Mouse (Mus musculus) neural tube, embryonic 10.5 days (tissue): ENCODE data around the gene Grid2ip.
A peak's percentile ranks its signal among the peaks of the same experiment; 100 is the strongest.

Experiments used
- DNase-seq: peaks from one replicate; pipeline ENCODE4 v3.0.0-alpha.2; 2017; ENCODE audit warnings: low spot score; ENCODE audit errors: extremely low spot score

The Grid2ip gene

DNA sequence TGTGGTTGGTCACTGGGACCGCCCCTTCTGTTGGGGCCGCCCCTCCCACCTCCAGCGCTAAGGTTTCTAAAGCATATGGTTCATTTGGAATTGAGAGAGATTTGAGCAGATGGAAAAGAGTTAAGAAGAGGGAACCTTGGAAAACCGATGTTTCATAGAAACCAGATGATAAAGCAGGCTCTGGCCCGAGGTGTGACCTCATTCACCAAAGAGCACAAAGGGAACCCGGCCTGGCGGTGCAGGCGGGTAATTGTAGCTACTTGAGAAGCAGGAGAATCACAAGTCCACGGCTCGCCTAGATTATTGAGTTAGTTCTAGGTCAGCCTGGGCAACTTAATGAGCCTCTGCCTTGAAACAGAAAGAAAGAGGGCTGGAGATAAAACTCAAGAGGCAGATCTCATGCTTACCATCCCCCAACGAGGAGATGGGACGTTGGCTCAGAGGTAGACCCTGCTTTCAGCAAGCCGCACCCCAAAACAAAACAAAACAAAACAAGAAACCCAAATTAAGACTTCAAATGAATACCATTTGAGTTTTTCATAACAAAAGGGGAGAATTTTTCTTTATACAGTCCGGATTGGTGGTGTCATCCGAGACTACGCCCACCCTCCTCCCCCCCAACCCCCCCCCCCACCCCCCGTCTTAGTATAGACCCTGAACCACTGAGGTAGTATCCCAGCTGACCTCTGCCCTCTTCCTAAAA is at the start of gene Grid2ip:
Gene Grid2ip (plus strand): TSS at position 653 of the 703 bp plus-strand sequence.
- DNase-seq, result no peak

DNA sequence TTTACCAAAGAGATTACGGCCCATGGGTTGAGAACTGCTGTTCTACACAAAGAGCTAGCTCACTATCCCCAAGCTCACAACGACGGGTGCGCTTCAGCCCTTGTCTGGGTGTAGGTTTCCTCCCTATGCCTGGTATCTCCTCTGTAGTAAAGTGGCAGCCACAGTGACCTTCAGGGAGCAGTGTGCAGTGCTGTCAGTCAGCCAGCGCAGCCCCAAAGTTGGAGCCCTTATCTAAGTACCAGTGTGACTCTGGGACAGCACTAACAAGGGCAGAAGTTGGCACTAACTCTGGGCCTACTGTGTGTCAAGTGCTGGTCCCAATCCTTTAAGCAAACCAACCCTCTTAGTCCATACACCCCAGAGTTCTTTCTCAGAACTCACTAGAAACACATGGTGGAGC is 48.3 kb upstream of the Grid2ip start:
- DNase-seq, result no peak

DNA sequence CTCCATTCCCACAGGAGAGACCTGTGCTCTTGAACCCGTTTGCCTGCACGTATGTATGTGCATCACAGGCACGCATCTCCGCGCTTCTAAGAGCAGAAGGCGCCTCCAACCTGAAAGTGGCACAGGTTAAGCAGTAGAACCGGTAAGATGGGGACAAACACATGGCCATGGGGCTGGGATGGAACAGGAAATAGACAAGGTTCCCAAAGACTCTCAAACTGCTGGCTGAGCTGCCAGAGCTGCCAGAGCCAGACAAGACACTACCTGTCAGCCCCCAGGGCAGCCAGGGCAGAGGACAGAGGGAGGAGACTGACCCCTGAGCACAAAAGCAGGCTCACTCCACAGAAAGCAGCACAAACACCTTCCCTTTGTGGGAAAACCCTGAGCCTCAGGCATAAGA is 47.2 kb upstream of the Grid2ip start:
- no peak for DNase-seq

DNA sequence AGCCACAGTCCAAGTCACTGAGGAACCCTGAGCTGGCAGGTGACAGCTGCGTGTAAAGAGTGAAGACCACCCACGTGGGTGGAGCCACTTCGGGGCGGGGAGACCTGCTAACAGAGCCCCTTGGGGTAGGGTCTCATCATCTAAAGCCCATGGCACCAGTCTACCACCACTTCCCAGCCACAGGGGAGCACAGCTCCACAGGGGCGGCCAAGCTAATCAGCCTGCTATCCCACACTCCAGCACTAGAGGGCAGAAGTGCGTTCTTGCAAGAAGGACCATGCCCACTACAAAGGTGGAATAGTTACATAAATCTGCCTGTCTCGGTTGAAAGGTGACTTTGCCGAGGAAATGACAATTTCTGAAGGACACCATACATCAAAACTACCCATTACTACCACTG is 45.3 kb upstream of the Grid2ip start:
- peak; percentile 77 for DNase-seq

DNA sequence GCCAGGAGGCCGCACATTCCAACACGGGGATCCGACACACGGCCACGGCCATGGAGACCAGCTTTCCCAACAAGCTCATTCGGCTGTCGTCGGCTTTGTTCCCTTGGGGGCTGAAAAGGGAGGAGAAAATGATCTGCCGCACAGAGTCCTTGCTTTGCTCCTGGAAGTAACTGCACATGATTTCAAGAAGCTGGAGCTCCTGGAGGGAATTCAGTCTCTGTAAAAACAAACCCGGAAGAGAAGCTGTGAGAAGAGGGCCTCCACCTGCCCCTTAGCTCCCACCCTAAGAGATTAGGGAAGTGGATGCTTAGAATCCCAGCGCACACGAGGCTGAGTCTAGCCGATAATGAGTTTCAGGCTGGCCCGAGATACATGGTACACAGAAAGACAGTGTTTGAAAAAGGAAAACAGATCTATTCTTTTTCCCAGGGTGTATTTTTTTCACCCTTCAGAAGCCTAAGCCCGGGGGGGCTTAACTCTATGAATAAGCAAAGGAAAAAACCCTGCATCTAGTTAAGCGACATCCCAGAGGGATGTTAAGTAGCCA is 42.9 kb upstream of the Grid2ip start:
- DNase-seq, result peak; percentile 47

DNA sequence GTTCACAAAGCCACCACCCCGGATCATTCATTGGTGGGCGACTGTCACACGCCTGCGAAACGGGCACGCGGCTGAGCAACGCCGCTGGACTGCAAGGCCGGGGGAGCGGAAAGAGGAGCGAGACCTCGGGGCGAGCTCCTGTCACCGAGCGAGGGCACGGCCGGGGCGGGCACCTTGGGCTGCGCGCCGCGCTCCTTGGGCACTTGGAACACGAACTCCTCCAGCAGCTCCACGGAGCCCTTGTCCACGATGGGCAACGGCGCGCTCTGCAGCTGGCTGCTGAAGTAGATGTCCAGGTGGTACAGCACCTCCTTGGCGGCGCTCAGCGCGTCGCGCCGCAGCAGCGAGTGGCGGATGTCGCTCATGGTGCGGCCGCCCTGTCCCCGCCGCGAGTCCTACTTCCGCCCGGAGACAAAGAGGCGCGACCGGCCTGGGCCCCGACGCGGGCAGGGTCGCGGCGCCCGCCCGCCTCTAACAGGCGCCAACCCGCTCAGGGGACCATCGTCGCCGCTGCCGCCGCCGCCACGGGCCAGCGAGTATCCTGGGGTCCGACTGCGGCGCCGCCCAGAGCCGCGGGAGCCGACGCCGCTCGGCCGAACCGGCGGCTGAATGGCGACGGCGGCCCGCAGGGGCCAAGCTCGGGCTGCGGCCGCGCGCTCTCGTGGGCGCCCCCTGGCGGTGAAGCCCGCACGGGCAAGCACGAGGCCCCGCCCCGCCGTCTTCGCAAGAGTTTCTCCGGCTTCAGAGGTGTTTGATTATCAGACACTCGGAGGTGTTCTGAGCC is 42.2 kb upstream of the Grid2ip start, which contains the start of gene E130309D02Rik:
Gene E130309D02Rik (minus strand): TSS at position 631 of the 784 bp plus-strand sequence.
- DNase-seq, result peak; percentile 92

DNA sequence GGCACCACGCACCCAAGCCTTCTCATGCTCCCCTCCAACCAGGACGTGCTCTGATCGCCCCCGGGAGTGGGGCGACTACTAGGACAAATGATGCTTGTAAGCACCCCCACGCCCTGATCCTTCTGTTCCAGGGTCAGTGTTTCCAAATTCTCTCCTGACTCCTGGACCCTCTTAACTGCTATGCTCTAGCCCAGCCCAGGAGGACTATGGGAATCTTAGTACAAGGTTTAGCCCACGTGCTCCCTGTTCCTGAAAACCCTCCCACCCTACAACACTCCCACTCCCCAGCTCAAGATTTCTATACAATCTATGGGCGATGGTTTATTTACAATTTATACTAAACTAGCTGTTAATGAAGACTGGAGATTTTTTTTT is 41.6 kb upstream of the Grid2ip start:
- no peak for DNase-seq

DNA sequence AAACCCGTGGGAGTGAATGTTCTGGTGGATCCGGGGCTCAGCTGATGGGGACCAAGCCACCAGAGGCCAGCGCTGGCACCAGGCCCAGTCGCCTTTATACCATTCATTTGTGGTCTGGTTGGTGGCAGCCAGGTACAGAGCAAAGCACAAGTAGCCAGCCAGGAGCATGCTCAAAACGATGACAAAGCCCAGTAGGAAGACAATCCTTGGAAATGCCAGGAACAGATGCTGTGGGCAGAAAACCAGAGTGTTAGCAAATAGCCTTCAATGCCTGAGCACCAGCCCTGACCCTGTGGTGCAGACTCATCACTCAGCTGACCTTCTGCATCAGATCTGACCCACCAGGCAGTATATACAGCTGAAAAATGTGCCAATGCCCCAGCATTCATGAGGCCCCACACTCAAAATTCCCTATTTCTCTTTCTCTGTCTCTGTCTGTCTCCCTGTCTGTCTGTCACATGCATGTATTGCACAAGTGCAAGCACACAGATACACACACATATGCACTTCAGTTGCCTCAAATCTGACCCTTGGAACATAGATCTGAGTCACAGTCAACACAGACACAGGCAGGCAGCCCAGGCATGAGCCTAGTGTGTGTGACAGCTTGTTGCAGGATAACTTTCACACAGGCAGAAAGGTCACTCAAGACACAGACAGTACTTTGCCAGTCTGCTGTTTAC is 40.4 kb upstream of the Grid2ip start:
- DNase-seq, result no peak

DNA sequence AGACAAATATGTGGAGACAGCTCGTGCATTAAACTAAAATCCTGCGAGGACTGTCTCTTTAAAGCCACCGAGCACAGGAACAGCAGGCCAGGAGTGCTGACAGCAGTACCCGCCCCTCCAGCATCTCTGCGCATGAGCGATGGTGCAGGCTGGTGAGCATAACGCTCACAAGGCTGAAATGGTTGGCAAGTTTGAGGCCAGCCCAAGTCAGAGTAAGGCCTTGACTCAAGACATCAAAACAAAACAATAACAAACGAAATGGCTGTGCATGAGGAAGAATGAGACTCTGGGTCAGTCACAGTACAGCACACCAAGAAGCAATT is 39.9 kb upstream of the Grid2ip start:
- no peak for DNase-seq

DNA sequence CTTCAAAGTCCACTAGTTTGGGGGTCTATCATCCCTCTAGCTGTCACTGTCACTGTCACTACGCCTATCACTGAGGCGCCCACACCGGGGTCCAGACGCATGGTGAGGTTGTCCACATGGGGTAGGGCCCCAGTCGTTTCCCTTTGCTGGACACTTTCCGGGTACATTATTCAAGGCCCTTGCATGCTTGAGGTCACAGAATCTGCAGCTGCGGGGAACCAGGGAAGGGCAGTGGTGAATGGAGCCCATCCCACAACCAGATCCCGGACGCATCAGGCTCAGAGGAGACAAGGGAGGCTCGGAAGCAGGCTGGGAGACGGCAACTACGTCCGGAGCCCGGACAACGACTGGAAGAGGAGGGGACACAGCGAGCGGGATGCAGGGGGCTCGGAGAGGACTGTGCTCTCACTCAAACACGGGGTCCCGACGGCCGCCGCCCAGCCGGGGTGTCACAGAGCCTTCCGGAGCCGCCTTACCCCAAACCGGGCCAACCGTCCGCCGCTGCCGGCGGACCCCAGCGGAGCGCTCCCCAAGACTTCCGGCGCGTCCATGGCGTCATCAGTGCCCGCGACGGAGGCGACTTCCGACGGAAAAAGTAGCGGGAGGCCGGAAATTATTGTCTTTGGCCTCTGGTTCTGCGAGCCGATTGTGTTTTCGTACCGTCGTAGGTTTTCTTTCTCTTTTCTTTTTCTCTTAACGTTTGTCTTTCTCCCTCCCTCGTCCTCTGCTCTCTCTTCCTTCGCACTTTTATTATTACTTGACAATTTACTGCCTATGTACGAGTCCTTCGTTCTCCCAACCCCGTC is 28.2 kb upstream of the Grid2ip start, which contains the start of gene Zdhhc4:
Gene Zdhhc4 (minus strand): TSS at position 567 of the 806 bp plus-strand sequence.
- DNase-seq, result peak; percentile 89

DNA sequence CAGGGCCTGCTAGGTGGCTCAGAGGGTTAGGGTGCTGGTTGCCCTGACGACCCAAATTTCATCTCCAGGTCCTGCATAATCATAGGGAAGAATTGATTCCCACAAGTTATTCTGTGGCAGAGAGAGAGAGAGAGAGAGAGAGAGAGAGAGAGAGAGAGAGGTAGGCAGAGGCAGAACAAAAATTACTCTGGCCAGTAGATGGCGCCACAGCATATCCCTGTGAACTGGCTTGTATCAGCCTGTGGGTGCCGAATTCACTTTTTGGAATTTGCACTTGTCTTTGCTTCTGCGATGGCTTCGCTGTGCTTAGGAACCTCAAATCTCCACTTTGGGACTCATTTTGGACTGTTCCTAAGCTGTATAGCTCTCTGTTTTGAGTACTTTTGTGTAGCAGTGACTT is 23.3 kb upstream of the Grid2ip start:
- DNase-seq, result peak; percentile 65

DNA sequence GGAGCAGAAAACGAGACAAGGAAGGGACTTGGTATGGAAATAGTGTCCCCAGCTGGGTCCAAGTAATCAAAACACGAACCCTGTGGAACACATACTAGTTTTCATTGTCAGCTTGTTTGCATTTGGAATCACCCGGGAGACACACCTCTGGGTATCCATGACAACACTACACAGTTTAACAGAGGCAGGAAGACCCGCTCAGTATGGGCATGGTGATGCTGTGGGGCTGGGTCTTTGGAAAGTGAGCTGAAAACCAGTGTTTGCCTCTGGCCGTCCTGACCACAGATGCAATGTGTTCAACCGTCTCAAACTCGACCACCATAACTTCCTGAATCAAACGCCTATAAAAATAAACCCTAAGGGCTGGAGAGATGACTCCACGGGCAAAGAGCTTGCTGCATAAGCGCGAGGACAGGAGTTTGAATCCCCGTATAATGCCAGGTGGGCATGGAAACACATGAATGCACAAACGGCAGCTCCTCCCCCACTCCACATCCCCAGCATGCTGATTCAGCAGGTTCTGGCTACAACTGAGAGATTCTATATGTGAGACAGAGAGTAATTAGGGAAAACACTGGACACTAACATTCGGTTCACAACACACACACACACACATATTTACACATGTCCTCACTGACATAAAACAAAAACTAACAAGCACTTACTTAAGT is 22.6 kb upstream of the Grid2ip start:
- no peak for DNase-seq

DNA sequence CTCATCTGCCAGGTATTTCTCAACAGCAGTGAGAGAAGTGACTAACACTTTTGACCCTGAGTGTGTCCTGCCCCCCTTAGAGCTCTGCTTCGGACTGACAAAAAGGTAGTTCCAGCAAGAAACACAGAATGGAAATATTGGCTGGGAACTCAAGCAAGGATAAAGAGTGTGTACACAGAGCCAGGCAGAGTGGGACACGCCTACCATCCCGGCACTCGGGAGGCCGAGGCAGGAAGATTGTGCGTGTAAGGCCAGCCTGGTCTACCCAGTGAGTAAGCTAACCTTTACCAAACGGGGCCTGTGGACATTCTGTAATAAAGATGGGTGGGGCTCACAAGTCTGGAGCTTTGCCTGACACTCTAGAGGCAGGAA is 22.1 kb upstream of the Grid2ip start:
- DNase-seq, result no peak

DNA sequence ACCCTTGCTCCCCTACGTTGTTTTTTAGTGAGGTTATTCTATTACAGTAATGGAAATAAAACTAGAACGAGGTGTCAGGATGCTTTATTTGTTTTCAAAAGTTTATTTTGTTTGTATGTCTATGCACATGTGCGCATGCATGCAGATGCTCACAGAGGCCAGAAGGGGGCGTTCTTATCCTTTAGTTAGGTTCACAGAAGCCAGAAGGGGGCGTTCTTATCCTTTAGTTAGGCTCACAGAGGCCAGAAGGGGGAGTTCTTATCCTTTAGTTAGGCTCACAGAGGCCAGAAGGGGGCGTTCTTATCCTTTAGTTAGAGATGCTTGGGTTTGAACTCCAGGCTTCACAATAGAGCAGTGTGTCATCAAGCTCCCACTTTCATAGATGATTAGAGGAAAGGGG is 20.6 kb upstream of the Grid2ip start:
- DNase-seq, result no peak

DNA sequence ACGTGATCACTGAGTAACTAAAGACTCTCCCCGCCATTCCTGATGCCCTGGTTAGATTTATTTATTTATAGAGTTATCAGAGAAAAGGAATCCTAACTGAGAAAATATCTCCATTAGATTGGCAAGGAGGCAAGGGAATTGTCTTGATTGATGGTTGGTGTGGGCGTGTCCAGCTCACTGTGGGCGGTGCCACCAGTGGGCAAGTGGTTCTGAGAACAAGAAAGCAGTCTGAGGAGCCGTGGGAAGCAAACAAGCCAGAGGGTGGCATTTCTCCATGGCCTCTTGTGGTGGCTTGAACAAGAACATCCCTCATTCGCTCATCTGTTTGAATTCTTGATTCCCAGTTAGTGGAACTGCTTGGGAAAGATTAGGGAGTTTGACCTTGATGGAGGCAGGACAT is 17.5 kb upstream of the Grid2ip start:
- no peak for DNase-seq

DNA sequence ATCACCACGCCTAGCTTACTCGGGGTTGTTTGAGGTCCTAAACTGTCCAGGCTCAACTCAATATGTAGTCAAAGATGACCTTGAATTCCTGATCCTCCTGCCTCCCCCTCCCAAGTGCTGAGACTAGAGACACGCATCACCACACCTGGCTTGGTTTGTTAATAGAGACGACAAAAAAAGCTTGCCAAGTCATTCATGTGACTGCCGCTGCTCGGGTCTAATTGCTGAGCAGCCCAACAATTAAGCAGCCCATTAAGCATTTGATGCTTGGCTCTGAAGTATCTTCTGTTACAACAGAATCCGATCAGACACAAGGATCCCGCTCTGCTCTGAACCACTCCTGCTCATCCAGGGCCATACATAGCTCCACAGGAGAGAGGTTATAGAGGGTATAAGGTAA is 10.8 kb upstream of the Grid2ip start:
- DNase-seq, result no peak

DNA sequence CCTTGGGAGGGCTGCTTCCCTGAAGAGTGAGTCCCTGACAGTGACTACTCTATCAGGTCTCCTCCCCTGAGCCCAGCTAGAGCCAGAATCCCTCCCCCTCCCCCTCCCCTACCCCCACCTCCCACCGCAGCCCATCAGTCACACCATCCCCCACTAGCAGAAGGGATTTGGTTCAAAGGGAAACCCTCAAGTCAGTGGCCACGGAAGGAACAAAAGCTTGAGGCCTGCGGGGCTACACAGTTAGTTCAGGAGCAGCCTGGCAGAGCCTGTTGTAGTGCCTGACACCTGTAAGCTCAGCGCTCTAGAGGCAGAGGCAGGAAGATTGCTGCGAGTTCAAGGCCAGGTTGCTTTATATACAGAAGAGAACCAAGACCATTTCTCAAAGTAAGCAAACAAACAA is 1.1 kb upstream of the Grid2ip start:
- DNase-seq, result no peak

DNA sequence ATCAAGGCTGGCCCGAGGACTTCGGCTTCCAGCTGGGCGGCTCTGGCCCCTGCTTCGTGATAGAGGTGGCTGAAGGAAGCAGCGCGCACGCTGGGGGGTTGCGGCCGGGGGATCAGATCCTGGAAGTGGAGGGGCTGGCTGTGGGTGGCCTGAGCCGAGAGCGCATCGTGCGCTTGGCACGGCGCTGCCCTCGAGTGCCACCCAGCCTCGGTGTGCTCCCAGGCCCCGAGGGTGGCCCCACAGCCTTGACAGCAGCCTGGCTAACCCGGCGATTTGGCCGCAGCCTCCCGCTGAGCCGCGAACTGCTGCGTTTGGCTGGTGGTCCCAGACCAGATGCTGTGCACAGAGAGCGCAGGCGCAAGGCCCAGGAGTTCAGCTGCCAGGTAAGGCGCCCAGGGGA is 426 bp downstream of the Grid2ip start:
- DNase-seq, result no peak

DNA sequence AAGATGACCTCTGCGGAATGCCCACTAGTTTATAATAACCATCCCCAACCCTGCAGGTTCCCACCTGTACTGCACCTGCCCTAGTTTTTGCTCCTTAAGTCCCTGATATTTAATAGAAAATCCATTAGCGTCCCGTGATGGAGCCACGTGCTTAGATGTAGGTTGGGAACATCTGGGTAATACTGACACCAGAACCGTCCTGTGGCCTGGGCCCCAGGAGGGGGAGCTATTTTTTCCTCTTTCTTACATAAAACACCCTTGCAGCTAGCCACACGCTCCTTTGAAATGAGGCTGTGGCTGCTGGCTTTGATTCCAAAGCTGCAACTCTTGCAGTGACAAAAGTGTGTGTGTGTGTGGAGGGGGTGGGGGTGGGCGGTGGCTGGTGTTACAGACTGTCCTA is 2.1 kb downstream of the Grid2ip start:
- DNase-seq, result no peak

DNA sequence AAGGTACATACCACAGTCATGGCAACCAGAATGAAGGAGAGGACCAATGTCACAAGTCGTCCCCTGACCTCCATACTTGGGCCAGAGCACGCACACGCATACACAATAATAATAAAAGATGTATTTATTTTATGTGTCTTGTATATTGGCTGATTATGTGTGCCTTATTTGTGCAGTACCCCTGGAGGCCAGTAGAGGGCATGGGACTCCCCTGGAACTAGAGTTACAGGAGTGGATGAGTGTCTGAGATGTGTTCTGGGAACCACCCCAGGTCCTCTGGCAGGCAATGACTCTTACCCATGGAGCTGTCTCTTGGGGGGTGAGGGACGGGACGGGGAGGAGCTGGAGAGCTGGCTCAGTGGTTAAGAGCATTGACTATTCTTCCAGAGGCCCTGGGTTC is 2.9 kb downstream of the Grid2ip start:
- DNase-seq, result no peak

DNA sequence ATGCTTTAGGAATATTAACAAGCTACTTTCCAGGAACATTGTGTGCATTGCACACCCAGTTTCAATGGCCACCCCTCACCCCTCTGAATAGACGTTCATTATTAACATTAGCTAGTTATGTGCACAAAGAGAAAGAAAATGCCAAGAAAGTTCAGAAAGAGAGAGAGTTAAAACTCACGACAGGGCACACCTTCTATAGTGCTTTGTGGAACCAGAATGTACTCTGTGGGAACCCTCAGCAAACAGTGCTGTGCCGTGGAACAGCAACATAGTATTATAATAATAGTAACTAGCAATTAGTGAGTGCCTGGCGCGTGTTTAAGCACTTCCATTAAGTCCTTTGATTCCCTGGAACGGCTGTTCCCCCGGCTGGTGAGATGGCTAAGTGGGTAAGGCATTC is 4.3 kb downstream of the Grid2ip start:
- DNase-seq, result no peak
